Mouse (Mus musculus): ENCODE results near the gene Gm3573.
"Not testable (repeated sequence)": the region's sequence is repeated elsewhere in the genome, so short reads cannot be mapped to it uniquely, and the experiment has no call there.

Gm3573 gene

DNA sequence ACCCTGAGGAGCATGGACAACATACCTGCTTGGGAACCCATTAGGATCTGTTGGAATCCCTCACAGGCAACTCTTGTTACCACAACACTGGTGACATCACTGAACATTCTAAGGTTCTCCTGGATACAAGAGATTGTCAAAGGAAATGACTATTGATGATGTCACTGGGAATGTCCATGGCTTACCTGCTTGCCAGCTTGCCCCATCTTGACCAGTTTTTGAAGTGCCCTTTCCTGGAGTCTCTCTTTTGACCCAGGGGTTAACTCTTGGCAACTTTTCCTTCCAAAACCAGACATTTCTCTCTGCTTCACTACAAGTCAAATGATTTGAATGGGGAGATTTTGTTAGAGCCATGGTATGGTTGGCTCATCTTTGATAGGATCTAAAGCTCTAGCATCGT lies at the start of gene Gm3573:
TSS of gene Gm3573 (minus strand) at position 101 of the 400 bp plus-strand sequence.
- DNase-seq (ENCODE audit: low read depth, low spot score) = not testable (repeated sequence)

DNA sequence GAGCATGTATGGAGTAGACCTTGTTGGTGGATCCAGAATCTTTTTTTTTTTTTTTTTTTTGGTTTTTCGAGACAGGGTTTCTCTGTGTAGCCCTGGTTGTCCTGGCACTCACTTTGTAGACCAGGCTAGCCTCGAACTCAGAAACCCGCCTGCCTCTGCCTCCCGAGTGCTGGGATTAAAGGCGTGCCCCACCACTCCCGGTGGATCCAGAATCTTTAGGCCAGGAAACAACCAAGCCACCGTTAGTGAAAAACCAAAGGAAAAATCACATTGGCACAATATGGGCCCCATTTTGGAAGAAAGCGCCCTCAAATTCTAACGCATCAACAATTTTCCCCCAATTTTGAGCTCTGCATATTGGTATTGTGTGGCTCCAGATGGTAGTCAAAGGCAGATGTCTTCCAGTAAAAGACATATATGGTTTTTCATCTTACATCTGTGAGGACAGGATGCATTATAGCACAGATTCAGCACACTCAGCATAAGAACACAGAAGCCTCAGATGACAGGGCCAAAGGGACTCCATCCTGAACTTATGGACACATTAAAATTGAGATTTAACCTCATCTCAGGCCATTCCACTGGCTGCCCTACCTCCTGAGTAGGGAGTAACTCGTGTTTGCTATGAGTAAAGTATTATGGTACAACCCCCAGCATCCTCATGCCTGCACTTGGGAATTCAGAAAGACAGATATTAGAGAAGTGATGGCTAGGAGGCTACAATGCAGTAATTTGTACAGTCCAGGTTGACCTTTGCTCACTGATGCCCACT lies 26.4 kb upstream of the Gm3573 start:
- DNase-seq (ENCODE audit: low read depth, low spot score) = not testable (repeated sequence)

DNA sequence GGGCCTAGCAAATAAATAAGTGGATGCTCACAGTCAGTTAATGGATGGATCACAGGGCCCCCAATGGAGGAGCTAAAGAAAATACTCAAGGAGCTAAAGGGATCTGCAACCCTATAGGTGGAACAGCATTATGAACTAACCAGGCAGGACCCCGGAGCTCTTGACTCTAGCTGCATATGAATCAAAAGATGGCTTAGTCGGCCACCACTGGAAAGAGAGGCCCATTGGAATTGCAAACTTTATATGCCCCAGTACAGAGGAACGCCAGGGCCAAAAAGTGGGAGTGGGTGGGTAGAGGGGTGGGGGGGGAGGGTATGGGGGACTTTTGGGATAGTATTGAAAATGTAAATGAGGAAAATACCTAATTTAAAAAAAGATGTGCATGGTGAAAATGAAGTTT lies 6.7 kb downstream of the Gm3573 start:
- DNase-seq (ENCODE audit: low read depth, low spot score) = not testable (repeated sequence)

DNA sequence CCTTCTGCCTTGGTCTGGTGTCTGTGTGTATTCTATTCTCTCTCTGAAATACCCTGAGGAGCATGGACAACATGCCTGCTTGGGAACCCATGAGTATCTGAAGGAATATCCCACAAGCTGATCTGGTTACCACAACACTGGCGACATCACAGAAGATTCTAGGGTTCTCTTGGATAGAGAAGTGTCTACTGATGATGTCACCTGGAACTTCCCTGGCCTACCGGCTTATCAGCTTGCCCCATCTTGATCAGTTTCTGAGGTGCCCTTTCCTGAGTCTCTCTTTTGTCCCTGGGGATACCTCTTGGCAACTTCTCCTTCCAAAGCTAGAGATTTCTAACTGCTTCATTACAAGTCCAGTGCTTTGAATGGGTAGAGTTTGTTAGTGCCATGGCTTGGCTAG lies 28.1 kb downstream of the Gm3573 start, which contains the start of gene Gm17027:
TSS of gene Gm17027 (minus strand) at position 101 of the 400 bp plus-strand sequence.
- DNase-seq (ENCODE audit: low read depth, low spot score) = not testable (repeated sequence)
